Mouse (Mus musculus) right cerebral cortex, postnatal 36 days (tissue): ENCODE data around the gene Med12l.
"Not testable (repeated sequence)": the region's sequence is repeated elsewhere in the genome, so short reads cannot be mapped to it uniquely, and the experiment has no call there.

Source experiments
- DNase-seq, 2 experiments: peaks; one replicate each; pipeline ENCODE4 v3.0.0; 2022; ENCODE audit warnings: low spot score in 2 of 2, mixed read lengths in 1 of 2

The Med12l gene

DNA sequence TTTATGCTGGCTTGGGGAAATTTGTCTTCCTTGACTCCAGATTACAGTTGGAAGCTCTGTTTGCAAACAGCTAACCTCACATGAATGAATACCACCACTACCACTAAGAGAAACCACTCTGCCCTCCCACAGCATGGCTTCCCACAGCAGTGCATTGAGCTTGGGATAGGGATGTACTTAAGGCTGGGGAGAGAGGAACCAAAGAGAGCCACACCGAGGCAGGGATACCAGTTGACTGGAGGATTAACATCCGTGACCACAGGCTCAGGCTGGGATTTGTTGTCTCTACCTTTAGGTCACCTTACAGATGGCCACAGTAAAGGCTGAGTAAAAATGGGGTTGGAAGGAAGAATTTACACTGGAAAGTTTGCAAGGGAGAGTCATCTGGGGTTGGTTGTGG lies 16.6 kb downstream of the Med12l start:
- no peak for DNase-seq

DNA sequence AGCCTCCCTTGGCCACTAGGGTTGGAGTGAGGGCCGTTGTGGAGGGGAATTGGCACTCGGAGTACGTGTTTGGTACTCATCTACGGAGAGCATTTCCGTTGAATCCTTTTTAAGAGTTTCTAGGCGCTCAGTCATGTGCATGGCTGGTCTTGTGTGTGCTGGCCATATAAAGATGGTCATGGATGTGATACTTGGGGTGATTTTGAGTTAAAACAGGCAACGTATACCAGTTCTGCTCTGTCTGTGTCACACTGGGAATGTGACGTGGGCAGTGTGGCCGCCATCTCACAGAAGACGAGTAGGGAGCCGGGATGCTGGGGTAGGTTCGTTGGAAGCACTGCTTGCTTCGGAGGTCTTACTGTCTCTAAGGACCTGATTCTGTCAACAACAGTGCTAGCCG lies 17.3 kb downstream of the Med12l start:
- no peak for DNase-seq

DNA sequence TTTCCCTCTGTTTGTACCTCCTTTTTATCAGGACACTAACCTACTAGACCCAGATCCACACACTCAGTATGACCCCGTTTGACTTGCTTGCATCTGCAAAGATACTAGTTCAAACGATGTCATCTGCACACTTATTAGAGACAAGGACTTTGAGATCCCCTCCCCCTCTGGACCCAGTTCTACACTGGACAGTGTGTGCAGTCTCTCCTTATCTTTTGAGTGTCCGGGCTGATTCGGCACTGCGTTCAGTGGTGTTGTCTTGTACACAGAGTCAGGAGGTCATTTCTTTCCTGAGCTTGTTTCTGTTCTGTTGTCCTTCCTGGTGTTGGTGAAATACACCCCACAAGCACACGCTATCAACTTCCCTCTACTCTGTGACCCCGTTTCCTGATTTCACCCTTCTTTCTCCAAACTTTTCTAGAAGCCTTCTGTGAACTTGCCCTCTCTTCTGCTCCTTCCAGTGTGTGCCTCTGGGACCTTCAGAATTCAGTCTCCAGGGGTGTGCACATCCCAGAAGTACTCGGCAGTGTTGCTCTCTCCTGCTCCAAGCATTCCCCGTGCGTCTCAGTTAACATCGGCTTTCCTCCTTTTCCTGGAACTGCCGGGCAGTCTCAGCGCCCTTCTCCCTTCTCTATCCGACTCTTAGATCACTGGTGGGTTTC lies 19.0 kb downstream of the Med12l start:
- no peak for DNase-seq

DNA sequence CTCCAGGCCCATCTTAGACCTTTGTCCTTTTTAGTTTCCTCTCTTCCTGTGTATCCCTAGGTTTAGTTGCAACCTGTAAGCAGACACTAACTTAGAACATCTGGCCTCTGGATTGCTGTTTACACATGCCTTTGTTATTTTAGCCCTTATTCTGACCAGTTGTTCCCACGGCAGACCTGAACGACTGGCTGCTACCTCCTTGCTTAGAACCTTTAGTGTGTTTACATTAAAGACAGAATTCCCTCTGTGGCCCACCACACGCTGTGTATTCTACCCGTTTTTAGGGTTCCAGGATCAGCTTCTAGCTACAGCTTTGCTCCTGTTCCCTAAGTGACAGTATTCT lies 19.5 kb downstream of the Med12l start:
- DNase-seq, result no peak

DNA sequence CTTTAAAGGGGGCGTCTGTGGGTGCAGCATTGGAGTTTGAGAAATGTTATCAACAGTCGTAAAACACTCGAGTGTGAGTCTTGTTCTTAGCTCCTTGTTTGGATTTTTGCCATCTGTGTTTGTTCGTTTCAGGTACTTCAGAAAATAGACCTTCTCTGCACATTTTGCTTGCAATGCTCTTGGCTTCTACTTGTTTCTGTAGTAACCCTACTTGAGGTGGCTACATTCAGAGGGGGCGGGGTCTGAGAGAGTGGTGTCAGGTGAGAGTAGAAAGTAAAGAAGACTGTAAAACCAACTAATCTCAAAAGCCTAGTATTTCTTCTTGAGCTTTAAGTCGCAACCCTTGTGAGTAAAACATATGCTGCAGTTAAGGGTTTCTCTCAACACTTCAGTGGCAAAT lies 23.1 kb downstream of the Med12l start:
- DNase-seq, result no peak

DNA sequence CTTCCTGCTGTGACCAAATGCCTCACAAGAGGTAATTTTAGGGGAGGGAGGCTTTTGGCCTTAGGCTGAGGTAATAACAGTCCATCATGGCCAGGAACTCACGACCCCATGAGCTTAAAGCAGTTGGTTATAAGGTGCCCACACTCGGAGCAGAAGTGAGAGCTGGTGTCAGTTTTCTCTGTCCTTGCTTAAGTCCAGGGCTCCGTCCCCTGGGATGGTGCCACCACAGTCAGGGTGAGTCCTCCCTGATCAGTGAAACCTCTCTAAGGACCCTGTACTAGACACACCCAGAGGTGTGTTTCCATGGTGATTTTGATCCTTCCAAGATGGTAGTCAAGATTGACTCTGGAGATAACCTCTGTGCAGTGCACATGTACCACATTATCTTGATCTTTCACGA lies 25.4 kb downstream of the Med12l start:
- no peak for DNase-seq

DNA sequence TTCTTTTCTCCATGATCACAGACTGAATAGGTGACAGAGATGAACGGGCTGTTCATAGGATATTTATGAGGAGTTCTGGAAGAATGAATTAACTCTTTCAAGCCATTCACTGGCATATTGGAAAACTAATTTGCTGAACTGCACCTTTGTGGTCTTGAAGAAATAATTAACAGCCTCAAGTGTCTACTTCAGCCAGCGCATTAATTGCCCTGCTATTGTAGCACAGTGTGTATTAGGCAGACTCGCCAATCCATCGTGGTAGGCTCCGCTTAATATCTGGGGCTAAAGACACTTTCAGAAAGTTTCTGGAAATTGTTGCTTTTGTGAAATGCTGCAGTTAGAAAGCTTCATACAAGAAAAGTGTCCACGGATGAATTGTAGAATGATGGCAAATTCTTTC lies 35.9 kb downstream of the Med12l start:
- no peak for DNase-seq

DNA sequence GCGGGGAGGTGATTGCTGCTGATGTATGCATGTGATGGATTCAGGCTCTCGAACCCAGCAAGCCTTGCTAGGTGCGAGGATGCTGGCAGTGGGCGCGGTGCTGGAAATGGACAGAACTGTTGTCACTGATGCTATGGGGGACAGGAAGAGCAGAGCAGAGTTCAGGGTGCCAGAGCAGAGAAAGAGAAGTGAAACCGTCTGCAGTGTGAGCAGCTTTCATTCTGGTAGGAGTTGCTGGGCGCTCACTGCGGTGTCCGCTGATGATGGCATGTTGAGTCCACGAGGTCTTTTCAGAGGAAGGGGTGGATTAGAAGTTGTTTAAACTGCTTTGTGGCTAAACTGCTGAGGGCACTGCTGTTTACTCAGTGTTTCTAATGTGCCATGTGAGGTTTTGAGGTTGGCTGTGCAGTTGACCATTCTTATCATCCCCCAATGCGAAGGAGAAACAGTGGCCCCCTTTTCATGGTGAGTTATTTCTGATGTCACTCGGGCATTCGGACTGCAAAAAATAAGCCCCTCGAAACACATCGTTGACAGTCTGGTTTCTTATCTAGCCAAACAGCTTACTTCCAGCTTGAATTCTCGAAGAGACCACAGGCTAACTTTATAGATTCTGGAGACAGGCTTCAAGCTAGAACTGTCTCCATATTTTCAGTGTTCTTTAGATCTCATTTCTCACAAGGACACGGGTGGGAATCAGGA lies 49.4 kb downstream of the Med12l start:
- no peak for DNase-seq

DNA sequence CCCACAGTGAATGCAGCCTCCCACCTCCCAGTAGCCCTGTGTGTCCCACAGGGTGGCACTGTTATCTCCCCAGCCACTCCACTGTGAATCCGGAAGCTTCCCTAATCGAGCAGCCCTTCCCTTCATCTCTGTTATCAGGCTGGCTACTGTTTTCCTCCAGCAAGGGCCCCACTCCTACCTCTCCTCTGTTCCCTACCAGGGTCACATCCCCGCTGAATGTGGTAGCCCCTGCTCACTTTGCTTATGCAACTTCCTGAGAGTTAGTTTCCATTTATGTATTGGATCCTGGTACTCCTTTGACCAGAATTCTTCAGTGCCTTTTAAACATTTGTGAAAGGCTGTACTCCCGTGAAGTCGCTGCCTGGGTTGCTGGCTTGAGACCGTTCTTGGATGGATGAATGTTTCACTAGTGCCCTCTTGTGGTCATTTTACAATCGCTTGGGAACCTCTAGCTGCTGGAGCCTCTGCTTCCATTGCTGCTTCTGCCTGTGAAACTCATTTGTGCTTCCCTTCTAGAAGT lies 53.5 kb downstream of the Med12l start:
- DNase-seq, result peak; percentile 49 to 56

DNA sequence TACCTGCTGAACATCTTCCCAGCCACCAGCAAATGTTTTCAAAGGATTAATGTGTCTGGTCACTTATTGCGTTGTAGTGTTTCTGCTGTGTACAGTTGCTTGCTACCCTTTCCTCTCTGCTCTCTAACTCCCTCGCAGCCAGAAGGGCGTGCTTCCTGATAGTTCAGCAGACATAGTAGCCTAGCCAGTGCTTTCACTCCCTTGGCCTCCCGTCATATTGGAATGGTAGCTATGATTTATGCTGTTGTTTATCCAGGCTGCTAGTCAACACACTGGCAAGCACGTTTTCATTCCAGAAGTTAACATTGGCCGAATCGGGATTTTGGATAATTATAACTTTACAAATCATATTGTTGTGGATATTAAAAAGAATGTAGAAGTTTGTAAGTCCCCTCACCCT lies 54.5 kb downstream of the Med12l start:
- DNase-seq, result no peak

DNA sequence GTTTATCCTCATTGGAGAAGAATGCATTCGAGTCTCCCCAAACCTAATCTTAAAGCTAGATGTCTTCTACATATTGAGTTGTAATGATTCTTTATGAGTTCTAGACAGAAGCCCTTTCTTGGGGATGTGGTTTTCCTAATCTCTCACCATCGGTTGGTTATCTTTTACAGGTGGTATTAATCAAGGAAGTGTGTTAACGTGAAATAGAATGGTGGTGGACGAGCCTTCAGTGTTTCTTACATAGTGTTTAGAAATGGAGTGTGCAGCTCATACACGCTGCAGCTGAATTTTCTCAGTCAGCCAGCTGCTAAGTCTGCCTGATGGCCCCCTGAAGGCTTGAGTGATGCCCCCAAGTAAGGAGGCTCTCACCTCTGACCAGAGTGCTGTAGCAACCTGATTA lies 56.5 kb downstream of the Med12l start:
- DNase-seq, result no peak

DNA sequence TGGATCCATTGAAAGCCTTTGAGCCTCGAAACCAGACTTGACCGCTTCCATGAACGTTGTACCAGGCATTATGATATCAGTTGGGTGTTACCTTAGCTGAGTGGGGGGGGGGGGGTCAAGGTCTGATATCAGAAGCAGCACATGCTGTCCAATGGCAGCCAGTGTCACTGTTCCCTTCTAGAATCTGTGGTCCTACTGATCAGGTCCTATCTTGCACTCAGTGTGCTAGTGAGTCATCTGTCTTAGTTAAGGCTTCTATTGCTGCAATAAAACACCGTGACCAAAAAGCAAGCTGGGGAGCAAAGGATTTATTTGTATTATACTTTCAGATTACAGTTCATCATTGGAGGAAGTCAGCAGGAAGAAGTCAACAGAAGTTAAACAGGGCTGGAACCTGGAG lies 57.8 kb downstream of the Med12l start:
- no peak for DNase-seq

DNA sequence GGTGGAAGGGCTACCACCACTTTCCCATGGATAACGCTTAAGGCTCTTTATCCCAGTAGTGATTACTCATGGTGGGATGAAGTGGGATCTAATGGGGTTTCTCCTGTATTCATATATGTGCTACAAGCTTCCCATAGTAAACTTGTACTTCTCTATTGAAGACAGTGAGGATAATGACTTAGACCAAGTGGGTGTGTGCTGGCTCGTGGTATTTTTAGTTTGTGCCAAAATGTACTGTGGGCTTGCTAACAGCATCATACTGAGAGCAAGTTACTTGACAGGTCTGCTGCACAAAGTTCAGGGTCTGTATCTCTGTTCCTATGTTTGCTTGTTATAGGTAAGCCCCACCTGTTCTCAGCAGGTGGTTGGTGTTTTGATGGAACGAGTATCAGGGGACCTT lies 60.3 kb downstream of the Med12l start:
- peak in 1 of 2 experiments; percentile 46 for DNase-seq

DNA sequence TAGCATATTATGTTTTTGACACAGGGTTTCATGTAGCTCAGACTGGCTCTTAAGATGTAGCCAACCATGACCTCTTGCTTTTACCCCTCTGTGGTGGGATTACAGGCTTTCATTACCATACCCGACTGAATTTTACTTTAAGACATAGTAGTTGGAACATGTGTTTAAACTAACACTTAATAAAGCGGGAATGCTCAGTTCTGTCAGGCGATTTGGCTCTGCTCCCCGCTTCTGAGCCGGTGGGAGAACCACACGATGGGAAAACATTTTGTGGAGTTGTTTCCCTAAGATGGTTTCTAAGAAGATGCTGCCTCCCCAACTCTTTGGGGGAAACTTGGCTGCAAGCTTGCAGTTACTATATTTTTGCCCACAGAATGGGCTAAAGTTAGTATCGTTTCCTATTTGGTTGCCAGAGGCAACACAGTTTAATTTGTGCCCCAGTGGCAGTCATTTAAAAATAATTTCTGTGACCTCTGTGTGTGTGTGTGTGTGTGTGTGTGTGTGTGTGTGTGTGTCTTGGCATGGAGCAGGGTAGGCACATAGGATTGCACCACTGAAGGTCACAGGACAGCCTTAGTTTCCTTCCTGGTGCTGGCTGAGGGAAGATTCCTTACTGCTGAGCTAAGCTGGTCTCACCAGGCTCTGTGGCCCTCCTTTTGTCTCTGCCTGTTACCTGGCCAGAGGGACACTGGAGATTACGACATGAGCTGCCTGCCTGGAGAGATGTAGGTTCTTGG lies 61.1 kb downstream of the Med12l start:
- no peak for DNase-seq

DNA sequence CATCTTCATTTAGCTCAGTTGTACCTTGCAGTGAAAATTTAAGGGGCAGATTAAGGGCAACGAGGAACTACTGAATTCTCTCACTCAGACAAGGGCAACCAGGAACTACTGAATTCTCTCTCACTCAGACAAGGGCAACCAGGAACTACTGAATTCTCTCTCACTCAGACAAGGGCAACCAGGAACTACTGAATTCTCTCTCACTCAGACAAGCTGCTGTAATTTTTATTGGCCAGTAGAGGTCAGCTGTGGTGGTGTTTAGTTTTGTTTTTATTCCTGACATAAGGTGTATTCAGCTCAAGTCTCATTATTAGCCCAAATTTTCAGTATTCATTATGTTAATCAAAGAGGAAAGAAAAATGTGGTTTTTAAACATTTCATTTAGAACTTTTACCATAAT lies 63.4 kb downstream of the Med12l start:
- not testable (repeated sequence) for DNase-seq

DNA sequence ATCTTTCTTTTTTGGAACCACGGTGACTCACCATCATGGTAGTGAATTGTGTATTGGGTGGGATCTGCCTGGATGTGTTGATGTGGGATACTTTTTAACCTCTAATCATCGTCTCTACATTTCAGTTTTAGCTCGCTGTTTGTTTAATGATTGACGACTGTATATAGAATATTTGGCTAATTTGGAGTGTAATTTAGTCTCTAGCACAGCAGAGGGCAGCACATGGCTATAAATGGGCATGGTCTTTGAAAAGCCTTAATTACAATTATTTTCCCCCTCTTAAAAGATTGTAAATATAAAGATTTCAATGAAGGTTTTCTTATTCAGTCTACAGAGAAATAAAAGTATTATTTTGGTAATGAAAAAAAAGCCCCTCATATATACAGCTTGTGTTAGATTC lies 71.7 kb downstream of the Med12l start:
- DNase-seq, result no peak

DNA sequence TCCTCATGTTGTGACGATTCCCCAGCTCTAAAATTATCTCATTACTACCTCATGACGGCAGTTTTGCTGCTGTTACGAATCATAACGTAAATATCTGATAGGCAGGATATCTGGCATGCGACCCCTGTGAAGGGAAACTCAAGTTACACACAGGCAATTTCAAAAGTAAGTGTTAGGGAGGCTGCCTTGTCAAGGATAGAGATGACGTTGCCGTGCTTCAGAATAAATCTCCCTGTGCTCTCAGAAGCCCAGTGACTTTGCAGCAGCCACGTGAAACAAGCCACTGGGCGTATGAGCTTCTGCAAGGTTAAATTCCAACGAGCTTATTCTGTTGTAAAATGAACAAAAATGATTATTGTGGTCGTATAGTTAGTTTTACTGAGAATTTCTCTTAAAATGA lies 73.0 kb downstream of the Med12l start:
- no peak for DNase-seq

DNA sequence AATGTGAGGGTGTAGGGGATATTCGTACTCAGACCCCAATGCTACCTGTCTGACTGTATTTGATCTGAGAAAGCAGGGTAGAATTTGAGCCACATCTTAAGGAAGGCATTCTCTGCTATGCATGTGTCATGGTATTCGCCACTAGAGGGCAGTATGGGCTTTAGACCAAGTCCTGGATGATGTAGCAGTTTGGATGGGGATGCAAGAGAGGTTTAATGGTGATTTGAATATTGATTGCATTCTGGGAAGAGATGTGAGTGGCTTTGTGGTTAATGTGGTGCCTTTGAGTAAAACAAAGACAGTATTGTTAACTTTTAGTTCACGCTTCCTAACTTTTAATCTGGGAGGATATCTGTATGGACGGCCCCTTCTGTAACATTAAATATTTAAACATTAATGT lies 73.7 kb downstream of the Med12l start:
- peak in 1 of 2 experiments; percentile 36 for DNase-seq

DNA sequence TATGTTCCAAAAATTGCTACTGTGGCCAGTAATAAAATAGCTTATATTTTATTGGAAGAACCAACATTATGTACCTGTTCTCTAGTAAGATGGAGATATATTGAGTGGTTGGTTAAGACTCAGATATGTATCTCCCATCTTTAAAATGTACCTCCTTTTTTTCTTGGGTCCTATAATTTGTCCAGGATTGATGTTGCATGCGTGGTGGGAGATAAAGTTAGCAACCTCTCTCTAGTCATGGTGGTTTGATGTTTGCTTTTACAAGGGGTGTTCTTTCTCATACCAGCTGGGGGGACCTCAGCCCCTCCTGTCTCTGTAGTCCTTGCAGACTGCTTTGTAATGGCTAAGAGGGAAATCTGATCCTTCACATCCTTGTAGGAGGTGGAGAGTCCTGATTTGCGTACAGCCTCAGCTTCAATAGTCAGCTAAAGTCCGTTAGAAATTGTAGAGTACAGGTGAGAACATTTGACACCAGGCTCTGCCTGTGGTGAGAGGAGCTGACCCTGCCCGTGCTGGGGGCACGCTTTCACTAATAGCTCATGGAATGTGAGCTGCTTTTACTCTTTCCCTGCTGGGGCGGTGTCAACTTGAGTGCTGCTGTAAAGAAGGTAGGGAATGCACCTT lies 74.8 kb downstream of the Med12l start:
- DNase-seq, result no peak

DNA sequence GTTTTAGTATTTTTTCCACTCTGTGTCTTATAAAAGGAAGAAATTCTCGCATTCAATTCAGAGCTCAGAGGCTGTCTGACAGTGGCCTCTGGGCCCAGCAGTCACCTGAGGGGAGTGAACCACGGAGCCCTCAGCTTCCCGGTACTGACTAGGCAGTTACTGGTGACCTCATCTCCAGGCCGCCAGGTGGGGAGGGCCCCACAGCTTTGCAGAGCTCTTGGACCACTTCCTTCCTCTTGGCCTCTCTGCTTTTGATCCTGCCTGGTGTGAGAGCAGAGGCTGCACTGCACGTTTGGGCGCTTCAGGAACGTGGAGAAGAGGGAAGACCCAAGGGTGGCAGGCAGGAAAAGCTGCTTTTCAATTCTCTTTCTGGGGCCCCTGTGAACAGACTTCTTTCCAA lies 75.3 kb downstream of the Med12l start:
- DNase-seq, result no peak

DNA sequence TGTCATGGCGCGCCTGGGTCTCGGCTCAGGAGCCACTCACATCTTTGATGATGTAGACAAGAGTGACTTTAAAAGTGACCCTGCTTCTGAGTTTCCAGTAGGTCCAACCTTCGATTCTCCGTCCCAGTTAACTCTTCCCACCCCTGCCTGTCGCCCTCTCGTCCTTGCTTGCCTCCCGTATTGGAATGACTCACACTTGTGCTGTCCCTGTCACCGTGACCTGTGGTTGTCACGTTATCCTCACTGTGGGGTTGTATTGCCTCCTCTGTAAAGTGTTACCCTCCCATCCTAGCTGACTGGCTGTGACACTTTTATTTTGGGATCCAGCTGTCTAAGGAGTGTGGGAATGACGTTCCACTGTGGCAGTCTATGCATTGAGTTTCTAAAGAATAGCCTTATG lies 87.1 kb downstream of the Med12l start:
- DNase-seq, result no peak

DNA sequence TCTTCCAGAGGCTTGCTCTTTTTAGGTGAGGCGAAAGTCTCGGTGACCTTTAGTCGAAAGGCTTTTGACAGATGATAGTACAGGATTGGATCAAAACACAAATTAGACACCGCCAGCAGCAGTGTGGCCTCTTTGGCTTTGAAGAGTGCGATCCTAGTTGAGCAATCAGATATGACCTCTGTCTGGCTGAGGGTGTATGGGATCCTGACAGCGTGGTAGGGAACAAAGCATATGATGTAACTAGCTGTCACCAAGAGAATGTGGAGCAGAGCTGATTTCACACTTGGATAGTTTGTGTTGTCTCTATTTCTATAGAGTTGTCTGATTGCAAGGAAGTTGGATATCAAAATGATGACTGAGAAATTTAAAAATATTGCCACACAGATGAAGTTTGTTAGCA lies 91.8 kb downstream of the Med12l start:
- DNase-seq, result no peak

DNA sequence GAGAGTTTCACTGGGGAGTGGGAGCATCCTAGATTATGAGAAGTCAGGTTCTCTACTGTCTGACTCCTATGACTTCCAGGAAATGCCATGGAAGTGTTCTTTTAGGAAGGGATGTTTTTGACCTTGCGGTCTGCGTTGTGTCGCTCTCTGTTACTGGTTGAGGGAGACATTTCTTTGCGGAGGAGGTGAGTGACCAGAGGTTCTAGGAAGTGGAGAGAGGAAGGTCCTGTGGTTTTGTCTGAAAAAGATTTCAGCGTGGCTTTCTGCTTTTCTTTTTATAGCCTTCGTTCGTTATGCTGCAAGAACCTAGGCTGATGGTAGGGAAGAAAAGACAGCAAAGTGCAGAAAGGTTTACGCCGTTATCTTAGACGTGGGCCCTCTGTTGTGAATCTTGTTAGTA lies 92.9 kb downstream of the Med12l start:
- no peak for DNase-seq
